Mouse (Mus musculus) embryonic fibroblast, embryonic 13.5 days (primary cell): ENCODE measurements at regions not wholly inside any gene's neighbourhood (a gene's known extent, or its start where the extent isn't known, plus 50 kb on each side); places are given as distances from the start of the nearest gene placed in this dataset.

Experiments
- H3K27ac ChIP-seq: 2 replicates; pipeline ENCODE4 v1.5.1; 2012; ENCODE audit warnings: low read length, control low read depth, inconsistent platforms; ENCODE audit not compliant: insufficient read depth
- H3K4me1 ChIP-seq: 2 replicates; pipeline ENCODE4 v1.6.1; 2011; ENCODE audit warnings: low read length; ENCODE audit not compliant: control insufficient read depth, insufficient read depth
- H3K4me3 ChIP-seq: 2 replicates; pipeline ENCODE4 v1.5.1; 2011; ENCODE audit warnings: mild to moderate bottlenecking, control low read depth, low read length; ENCODE audit not compliant: insufficient read depth
- CTCF ChIP-seq: IDR thresholded peaks from 2 replicates; pipeline ENCODE4 v1.5.1; 2011; ENCODE audit warnings: mild to moderate bottlenecking, control low read depth, low read length, moderate library complexity, borderline replicate concordance; ENCODE audit not compliant: insufficient read depth
- POLR2A ChIP-seq: IDR thresholded peaks from 2 replicates; pipeline ENCODE4 v1.6.1; 2011; ENCODE audit warnings: low read depth, mild to moderate bottlenecking, control low read depth, low read length, moderate library complexity

DNA sequence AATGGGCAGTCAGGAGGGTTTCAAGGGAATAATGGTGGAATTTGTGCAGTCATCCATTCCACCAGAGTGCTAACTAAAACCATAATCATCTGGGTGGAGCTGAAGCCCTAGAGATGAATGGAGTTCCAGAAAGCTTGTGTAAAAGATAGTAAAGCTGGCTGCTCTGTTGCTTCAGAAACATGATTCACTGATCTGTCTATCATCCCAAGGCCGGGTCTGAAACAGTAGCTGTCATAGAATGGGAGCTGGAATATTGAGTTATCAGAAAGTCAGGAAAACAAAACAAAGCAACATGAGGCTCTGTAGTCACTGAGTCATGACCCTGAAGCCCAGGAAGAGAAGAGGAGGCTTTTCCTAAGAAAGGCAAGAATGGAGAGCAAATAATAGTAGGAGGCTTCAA is 408.1 kb upstream of the Camk1g start:
- no peak overlapping the region for H3K4me3 ChIP-seq
- H3K27ac ChIP-seq: no peak overlapping the region
- TF ChIP-seq POLR2A: no peak
- H3K4me1 ChIP-seq: no peaks in the 10 kb centered on the region

- TF ChIP-seq CTCF: no peak
- TF ChIP-seq POLR2A: no peak
- no peak overlapping the region for H3K27ac ChIP-seq
- H3K4me1 ChIP-seq: no peaks in the 10 kb centered on the region; the same call in 1 of the 2 replicates
- no peak overlapping the region for H3K4me3 ChIP-seq
These were observed 399.4 kb upstream of the Camk1g start for GRCm38 (mm10) chr1:193769546-193769945.

GRCm38 (mm10) chr1:193764103-193764502 is 394.0 kb upstream of the Camk1g start:
- TF ChIP-seq CTCF: no peak
- TF ChIP-seq POLR2A: no peak

GRCm38 (mm10) chr1:193751819-193752251 is 381.7 kb upstream of the Camk1g start:
- Histone ChIP-seq H3K4me1 (peaks cover 4% of the 10 kb centered on the region), H3K27ac (0 out of 2 replicates have a peak overlapping the region, but pooled peaks have one; percentile 62), H3K4me3 (no peak overlapping the region)
- no peak for TF ChIP-seq POLR2A
- no peak for TF ChIP-seq CTCF

More at GRCm38 (mm10) chr1:193764103-193764502, 394.0 kb upstream of the Camk1g start:
- no peaks in the 10 kb centered on the region; the same call in 1 of the 2 replicates for H3K4me1 ChIP-seq
- no peak overlapping the region for H3K27ac ChIP-seq
- no peak overlapping the region for H3K4me3 ChIP-seq

- H3K4me1 ChIP-seq: peaks cover 4% of the 10 kb centered on the region
- no peak overlapping the region for H3K27ac ChIP-seq
- no peak overlapping the region for H3K4me3 ChIP-seq
- TF ChIP-seq CTCF (no peak), POLR2A (no peak)
These were observed 380.8 kb upstream of the Camk1g start for GRCm38 (mm10) chr1:193750929-193751328.

DNA sequence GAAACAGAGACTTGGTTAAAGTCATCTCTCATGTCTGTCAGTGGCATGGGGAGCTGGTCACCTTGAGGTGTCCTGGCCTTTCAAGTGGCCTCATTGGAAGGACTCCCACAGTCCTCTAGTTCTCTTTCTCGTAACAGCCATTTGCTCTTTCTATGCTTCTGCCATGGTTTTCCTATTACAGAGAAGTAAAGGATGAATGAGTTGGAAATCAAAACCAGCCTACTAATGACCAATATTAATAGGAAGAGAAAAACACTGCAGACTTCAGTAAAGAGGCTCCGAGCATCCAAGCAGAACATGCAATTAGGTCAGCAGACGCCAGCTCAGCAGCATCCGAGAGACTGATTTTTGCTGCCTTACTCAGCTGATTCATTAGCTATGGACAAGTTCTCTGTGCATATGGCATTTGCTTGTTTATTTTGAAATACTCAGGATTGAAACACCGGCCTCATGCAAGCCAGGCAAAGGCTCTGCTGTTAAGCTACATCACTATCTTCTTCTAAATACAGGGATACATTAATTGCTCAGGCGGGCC is 377.4 kb upstream of the Camk1g start:
- Histone ChIP-seq H3K4me1 (peaks cover 4% of the 10 kb centered on the region), H3K27ac (no peak overlapping the region), H3K4me3 (no peak overlapping the region)
- TF ChIP-seq CTCF (no peak), POLR2A (no peak)

- Histone ChIP-seq H3K4me3 (no peak overlapping the region), H3K27ac (no peak overlapping the region), H3K4me1 (no peaks in the 10 kb centered on the region)
- TF ChIP-seq POLR2A: no peak
- TF ChIP-seq CTCF: no peak
These were observed 372.6 kb upstream of the Camk1g start for GRCm38 (mm10) chr1:193742688-193743087.

GRCm38 (mm10) chr1:193738821-193739220 is 368.7 kb upstream of the Camk1g start:
- Histone ChIP-seq H3K27ac (no peak overlapping the region), H3K4me1 (no peaks in the 10 kb centered on the region), H3K4me3 (no peak overlapping the region)
- TF ChIP-seq CTCF (no peak), POLR2A (no peak)

DNA sequence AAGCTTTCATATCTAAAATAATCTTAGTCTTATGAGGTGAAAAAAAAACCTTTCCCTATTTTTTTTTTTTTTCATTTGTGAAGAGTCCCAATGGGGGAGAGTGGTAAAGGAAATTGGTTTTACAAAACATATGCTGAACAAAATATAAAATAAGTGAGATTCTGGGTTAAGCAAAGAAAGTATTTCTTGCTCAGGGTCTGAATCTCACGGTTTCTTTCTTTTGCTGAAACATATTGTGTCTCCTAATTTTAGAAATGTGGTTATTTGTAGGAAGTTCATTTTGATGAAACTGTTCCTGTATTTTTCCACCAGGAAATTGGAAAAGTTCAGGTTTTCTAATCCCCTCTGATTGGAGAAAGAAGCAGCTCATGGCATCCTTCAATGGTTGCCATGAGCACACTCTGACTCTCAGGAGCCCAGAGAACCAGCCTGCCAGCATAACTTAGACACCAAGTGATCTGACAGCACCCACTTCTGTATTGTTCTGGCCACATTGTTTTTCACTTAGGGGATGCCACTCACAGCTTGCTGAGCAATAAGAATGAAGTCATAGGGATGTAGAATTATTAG is 365.9 kb upstream of the Camk1g start:
- Histone ChIP-seq H3K4me3 (no peak overlapping the region), H3K27ac (no peak overlapping the region), H3K4me1 (no peaks in the 10 kb centered on the region)
- TF ChIP-seq POLR2A (no peak), CTCF (no peak)

GRCm38 (mm10) chr1:193734014-193734763 is 364.1 kb upstream of the Camk1g start:
- Histone ChIP-seq H3K4me1 (no peaks in the 10 kb centered on the region), H3K27ac (no peak overlapping the region), H3K4me3 (no peak overlapping the region)
- no peak for TF ChIP-seq CTCF
- TF ChIP-seq POLR2A: no peak
